Mouse (Mus musculus): Measurements from ENCODE around the gene Mphosph10. TPM values are rescaled to one million over a fixed set of nuclear protein-coding genes. Genes with fewer than 3 reads are reported as not detected.

The Mphosph10 gene
- polyA plus RNA-seq, 1 experiment from 2014 or later = 48.8 TPM

DNA sequence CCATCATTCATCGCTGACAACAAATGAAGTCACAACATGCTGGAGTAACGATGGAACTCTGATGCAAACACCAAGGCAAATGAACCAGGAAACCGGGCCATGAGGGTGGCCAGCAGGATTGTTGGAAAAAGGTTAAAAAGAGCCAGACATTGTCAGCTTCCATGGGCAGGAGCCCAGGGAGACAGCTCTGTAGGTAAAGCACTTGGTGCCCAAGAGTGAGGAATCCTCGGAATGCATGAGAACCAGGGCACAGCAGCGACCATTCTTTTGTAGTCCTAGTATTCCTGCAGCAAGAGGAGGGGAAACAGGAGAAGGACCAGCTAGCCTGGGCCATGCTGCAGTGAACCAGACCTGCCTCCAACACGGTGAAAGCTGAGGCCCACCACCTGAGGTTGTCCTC, 33.4 kb downstream of the Mphosph10 start:
- H3K4me2 ChIP-seq (replicated peaks; ENCODE audit: low read depth, low read length) = no peak overlapping the region
- WGBS = 84% methylated on average over 6 of the region's 6 CpGs
- H3K4me1 ChIP-seq (ENCODE audit: control insufficient read depth, insufficient read depth, low read length) = no peaks in the 10 kb centered on the region
- peaks cover 58% of the 10 kb centered on the region for H3K36me3 ChIP-seq (ENCODE audit: control insufficient read depth, insufficient read depth, low read length)
- no peak for ATAC-seq (ENCODE audit: low FRiP score, low TSS enrichment)
- no peak overlapping the region for H3K4me3 ChIP-seq (ENCODE audit: low read length)
- no peaks in the 10 kb centered on the region for H3K27me3 ChIP-seq (ENCODE audit: control insufficient read depth, insufficient read depth, low read length)
- H3K9me3 ChIP-seq (ENCODE audit: control insufficient read depth, low read length) = no peaks in the 10 kb centered on the region
- no peak overlapping the region for H3K9ac ChIP-seq (ENCODE audit: low read depth, low read length)
- no peak overlapping the region for H3K27ac ChIP-seq (ENCODE audit: low read depth, low read length)

DNA sequence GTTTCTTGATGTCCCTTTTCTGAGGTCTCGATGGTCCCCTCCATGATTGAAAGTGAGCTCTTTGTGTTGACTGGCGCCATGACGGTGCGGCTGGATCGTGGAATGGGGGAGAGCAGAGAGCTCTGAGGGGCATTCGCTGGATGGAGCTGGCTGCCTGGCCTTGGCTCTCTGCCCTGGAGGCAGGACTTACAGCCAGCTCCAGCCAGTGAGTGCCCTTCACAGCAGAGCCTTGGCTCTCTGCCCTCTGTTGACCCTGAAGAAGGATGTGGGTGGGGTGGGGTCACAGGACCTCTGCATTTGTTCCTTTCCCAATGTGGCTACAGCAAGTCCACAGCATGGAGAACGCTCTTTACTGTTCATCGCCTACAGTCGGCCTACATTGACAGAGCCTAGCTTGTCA, 34.7 kb downstream of the Mphosph10 start:
- Histone ChIP-seq H3K27ac (ENCODE audit: low read depth, low read length) (no peak overlapping the region), H3K27me3 (ENCODE audit: control insufficient read depth, insufficient read depth, low read length) (no peaks in the 10 kb centered on the region), H3K9me3 (ENCODE audit: control insufficient read depth, low read length) (no peaks in the 10 kb centered on the region), H3K4me1 (ENCODE audit: control insufficient read depth, insufficient read depth, low read length) (no peaks in the 10 kb centered on the region), H3K36me3 (ENCODE audit: control insufficient read depth, insufficient read depth, low read length) (peaks cover 55% of the 10 kb centered on the region), H3K4me3 (ENCODE audit: low read length) (no peak overlapping the region), H3K9ac (ENCODE audit: low read depth, low read length) (no peak overlapping the region), H3K4me2 (replicated peaks; ENCODE audit: low read depth, low read length) (no peak overlapping the region)
- WGBS = 96% methylated on average over 9 of the region's 9 CpGs
- no peak for ATAC-seq (ENCODE audit: low FRiP score, low TSS enrichment)

DNA sequence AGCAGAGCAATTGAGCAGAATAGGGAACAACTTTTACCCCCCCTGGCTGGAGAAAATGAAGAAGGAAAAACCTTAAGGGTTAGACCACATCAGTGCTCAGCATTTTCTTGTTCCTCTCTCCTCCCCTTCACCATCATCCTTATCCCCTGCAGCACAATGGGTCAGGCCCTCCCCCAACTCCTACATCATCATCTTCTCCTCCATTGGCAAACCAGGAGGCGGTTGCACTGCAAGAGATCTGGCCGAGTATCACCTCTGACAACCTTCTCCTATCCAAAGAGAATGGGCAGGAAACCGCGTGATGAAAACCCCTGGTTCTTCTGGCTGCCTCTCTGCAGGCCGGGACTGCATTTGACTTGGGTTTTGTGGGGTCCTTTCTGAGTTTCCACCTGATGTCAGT, 35.4 kb downstream of the Mphosph10 start:
- Histone ChIP-seq H3K27me3 (ENCODE audit: control insufficient read depth, insufficient read depth, low read length) (no peaks in the 10 kb centered on the region), H3K4me3 (ENCODE audit: low read length) (no peak overlapping the region), H3K27ac (ENCODE audit: low read depth, low read length) (no peak overlapping the region), H3K4me1 (ENCODE audit: control insufficient read depth, insufficient read depth, low read length) (no peaks in the 10 kb centered on the region), H3K36me3 (ENCODE audit: control insufficient read depth, insufficient read depth, low read length) (peaks cover 47% of the 10 kb centered on the region), H3K9me3 (ENCODE audit: control insufficient read depth, low read length) (no peaks in the 10 kb centered on the region), H3K4me2 (replicated peaks; ENCODE audit: low read depth, low read length) (no peak overlapping the region), H3K9ac (ENCODE audit: low read depth, low read length) (no peak overlapping the region)
- 93% methylated on average over 5 of the region's 5 CpGs for WGBS
- no peak for ATAC-seq (ENCODE audit: low FRiP score, low TSS enrichment)

DNA sequence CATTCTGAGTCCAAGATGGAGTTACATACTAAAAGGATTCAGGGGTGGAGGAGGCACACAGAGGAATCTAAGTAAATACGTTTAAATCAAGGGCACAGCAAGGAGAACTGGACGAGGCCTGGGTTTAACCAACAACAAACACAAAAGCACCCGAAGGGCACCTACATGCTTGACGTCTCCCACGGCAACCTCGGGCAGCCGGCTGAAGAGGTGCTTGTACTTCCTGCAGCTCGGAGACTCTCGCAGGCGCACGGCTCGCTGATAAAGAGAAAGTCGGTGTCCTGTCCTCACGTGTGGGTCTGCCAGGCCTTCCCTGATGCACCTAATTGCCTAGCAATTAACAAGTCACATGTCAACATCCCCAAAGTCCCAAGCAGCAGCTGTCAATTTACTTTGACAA, 37.9 kb downstream of the Mphosph10 start:
- no peak overlapping the region for H3K27ac ChIP-seq (ENCODE audit: low read depth, low read length)
- no peaks in the 10 kb centered on the region for H3K9me3 ChIP-seq (ENCODE audit: control insufficient read depth, low read length)
- peaks cover 42% of the 10 kb centered on the region; the same call in 1 of the 2 replicates for H3K36me3 ChIP-seq (ENCODE audit: control insufficient read depth, insufficient read depth, low read length)
- no peak overlapping the region for H3K4me3 ChIP-seq (ENCODE audit: low read length)
- no peak overlapping the region for H3K9ac ChIP-seq (ENCODE audit: low read depth, low read length)
- no peaks in the 10 kb centered on the region for H3K4me1 ChIP-seq (ENCODE audit: control insufficient read depth, insufficient read depth, low read length)
- 82% methylated on average over 14 of the region's 14 CpGs for WGBS
- H3K27me3 ChIP-seq (ENCODE audit: control insufficient read depth, insufficient read depth, low read length) = no peaks in the 10 kb centered on the region
- H3K4me2 ChIP-seq (replicated peaks; ENCODE audit: low read depth, low read length) = no peak overlapping the region
- ATAC-seq (ENCODE audit: low FRiP score, low TSS enrichment) = no peak

DNA sequence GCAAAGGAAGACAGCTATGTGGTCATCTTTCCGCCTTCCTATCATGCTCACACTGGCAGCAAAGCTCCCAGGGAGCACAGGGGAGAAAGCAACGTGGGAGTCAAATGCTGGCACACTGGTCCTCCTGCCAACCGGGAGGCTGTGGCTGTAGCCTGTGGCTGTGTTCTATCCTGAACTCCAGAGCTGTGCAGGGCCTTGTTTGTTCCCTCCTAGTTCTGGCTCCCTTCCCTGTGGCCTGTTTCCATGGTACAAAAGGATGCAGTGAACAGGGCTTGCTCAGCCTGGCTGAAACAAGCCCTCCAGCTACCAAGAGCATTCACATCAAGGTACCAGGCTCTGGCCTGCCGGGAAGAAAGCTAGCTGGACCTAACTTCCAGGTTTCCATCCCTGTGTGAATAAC, 41.0 kb downstream of the Mphosph10 start:
- ATAC-seq (ENCODE audit: low FRiP score, low TSS enrichment) = no peak
- Histone ChIP-seq H3K4me3 (ENCODE audit: low read length) (no peak overlapping the region), H3K9me3 (ENCODE audit: control insufficient read depth, low read length) (no peaks in the 10 kb centered on the region), H3K4me2 (replicated peaks; ENCODE audit: low read depth, low read length) (no peak overlapping the region), H3K36me3 (ENCODE audit: control insufficient read depth, insufficient read depth, low read length) (peaks cover 36% of the 10 kb centered on the region; the same call in 1 of the 2 replicates), H3K27me3 (ENCODE audit: control insufficient read depth, insufficient read depth, low read length) (no peaks in the 10 kb centered on the region), H3K27ac (ENCODE audit: low read depth, low read length) (no peak overlapping the region), H3K9ac (ENCODE audit: low read depth, low read length) (no peak overlapping the region), H3K4me1 (ENCODE audit: control insufficient read depth, insufficient read depth, low read length) (no peaks in the 10 kb centered on the region)
- 90% methylated on average over 4 of the region's 4 CpGs for WGBS

DNA sequence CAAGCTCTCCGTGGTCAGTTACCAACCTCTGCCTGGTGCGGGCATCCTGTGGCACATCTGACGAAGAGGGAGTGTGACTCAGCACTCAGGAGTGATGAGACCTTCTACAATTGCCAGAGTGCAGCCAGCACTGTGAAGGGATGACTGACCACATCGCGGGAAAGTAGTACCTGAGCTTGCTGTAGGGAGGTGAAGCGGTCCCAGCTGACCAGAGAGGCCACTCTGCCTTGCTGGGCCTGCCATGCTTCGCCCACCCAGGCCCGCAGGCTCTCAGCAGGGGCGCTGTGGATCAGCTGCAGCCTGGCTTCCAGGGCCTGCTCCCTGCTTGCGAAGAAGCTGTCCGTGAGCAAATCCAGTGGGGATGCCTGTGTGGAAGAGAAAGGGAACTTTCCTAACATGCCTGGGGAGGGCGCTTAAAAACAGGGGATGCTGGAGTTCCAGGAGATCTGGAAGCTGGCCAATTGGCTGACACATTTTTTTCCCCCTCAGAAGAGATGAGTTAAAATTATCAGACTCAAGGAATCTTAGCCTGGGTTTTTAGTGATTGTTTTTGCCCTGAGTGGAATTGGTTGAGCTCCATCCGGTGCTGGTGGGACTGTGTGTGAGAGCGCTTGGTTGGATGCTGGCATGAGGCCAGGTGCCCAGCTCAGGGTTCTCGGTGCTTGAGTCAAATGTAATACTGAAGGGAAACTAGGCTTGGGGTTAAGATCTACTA, 42.8 kb downstream of the Mphosph10 start:
- peaks cover 39% of the 10 kb centered on the region; the same call in 1 of the 2 replicates for H3K36me3 ChIP-seq (ENCODE audit: control insufficient read depth, insufficient read depth, low read length)
- no peak overlapping the region for H3K9ac ChIP-seq (ENCODE audit: low read depth, low read length)
- no peak overlapping the region for H3K4me3 ChIP-seq (ENCODE audit: low read length)
- no peaks in the 10 kb centered on the region for H3K9me3 ChIP-seq (ENCODE audit: control insufficient read depth, low read length)
- no peaks in the 10 kb centered on the region for H3K27me3 ChIP-seq (ENCODE audit: control insufficient read depth, insufficient read depth, low read length)
- no peak overlapping the region for H3K27ac ChIP-seq (ENCODE audit: low read depth, low read length)
- H3K4me1 ChIP-seq (ENCODE audit: control insufficient read depth, insufficient read depth, low read length) = no peaks in the 10 kb centered on the region
- ATAC-seq (ENCODE audit: low FRiP score, low TSS enrichment) = no peak
- 89% methylated on average over 15 of the region's 15 CpGs for WGBS
- no peak overlapping the region for H3K4me2 ChIP-seq (replicated peaks; ENCODE audit: low read depth, low read length)

DNA sequence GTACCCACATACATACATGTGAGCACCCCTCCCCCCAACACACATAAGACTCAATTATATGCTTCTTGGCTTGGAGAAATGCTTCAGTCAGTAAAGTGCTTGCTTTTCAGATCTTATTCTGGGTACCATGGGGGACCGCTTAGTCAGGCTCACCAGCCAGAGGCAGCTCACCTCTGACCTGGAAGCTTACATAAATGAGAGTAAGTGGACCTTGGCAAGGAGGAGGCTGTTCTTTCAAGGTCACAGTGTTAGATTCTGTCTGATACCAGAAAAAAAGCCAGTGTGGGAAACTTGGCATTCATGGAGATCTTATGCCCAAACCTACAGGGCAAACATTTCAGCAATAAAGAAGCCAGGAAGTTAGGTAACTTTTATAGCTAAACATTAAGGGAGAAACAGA, 44.3 kb downstream of the Mphosph10 start:
- no peaks in the 10 kb centered on the region for H3K27me3 ChIP-seq (ENCODE audit: control insufficient read depth, insufficient read depth, low read length)
- no peaks in the 10 kb centered on the region for H3K9me3 ChIP-seq (ENCODE audit: control insufficient read depth, low read length)
- peaks cover 34% of the 10 kb centered on the region; the same call in 1 of the 2 replicates for H3K36me3 ChIP-seq (ENCODE audit: control insufficient read depth, insufficient read depth, low read length)
- H3K27ac ChIP-seq (ENCODE audit: low read depth, low read length) = no peak overlapping the region
- WGBS = 88% methylated on average over 1 of the region's 1 CpGs
- H3K9ac ChIP-seq (ENCODE audit: low read depth, low read length) = no peak overlapping the region
- H3K4me3 ChIP-seq (ENCODE audit: low read length) = no peak overlapping the region
- no peak overlapping the region for H3K4me2 ChIP-seq (replicated peaks; ENCODE audit: low read depth, low read length)
- H3K4me1 ChIP-seq (ENCODE audit: control insufficient read depth, insufficient read depth, low read length) = no peaks in the 10 kb centered on the region
- ATAC-seq (ENCODE audit: low FRiP score, low TSS enrichment) = no peak

DNA sequence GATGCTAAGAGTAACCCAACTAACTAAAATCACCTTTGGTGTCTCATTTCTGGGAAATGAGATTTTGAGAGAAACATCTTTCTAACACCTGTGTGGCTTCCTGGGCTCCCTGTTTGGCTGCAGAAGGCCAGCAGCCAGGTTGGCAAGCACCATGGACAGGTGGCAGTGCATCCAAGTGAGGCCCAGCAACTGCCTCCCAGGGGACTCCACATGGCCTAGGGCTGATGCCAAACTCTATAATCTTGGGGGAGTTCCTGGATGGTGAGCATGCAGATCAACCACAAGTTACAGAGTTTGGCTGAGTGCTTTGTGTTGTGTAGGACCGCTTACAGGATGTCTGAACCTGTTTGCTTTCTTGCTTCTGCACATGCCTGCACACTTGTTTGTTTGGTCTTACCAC, 59.4 kb downstream of the Mphosph10 start:
- H3K27me3 ChIP-seq (ENCODE audit: control insufficient read depth, insufficient read depth, low read length) = no peaks in the 10 kb centered on the region
- H3K36me3 ChIP-seq (ENCODE audit: control insufficient read depth, insufficient read depth, low read length) = peaks cover 30% of the 10 kb centered on the region
- H3K9ac ChIP-seq (ENCODE audit: low read depth, low read length) = no peak overlapping the region
- H3K9me3 ChIP-seq (ENCODE audit: control insufficient read depth, low read length) = no peaks in the 10 kb centered on the region
- no peak overlapping the region for H3K4me2 ChIP-seq (replicated peaks; ENCODE audit: low read depth, low read length)
- H3K27ac ChIP-seq (ENCODE audit: low read depth, low read length) = no peak overlapping the region
- H3K4me3 ChIP-seq (ENCODE audit: low read length) = no peak overlapping the region
- no peaks in the 10 kb centered on the region for H3K4me1 ChIP-seq (ENCODE audit: control insufficient read depth, insufficient read depth, low read length)
- no peak for ATAC-seq (ENCODE audit: low FRiP score, low TSS enrichment)
- WGBS = 92% methylated on average over 1 of the region's 1 CpGs

DNA sequence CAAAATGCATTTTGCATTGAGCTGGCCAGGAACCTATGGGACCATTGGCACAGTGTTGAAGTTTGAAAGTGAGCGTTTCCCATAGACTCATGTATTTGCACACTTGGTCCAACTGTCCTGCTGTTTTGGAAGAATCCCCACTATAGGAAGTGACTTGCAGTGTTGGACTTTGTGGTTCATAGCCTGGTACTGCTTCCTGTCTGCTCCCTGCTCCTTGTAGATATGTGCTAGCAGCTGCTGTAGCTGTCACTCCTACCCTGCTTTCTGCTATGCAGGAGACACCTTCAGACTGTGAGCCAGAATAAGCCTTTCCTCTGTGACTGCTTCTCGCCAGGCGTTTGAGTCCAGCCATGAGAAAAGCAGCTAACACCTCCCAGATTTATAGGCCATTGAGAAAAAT, 60.8 kb downstream of the Mphosph10 start:
- Histone ChIP-seq H3K36me3 (ENCODE audit: control insufficient read depth, insufficient read depth, low read length) (peaks cover 18% of the 10 kb centered on the region), H3K27me3 (ENCODE audit: control insufficient read depth, insufficient read depth, low read length) (no peaks in the 10 kb centered on the region), H3K9me3 (ENCODE audit: control insufficient read depth, low read length) (no peaks in the 10 kb centered on the region), H3K27ac (ENCODE audit: low read depth, low read length) (no peak overlapping the region), H3K4me1 (ENCODE audit: control insufficient read depth, insufficient read depth, low read length) (no peaks in the 10 kb centered on the region), H3K4me2 (replicated peaks; ENCODE audit: low read depth, low read length) (no peak overlapping the region), H3K4me3 (ENCODE audit: low read length) (no peak overlapping the region), H3K9ac (ENCODE audit: low read depth, low read length) (no peak overlapping the region)
- no peak for ATAC-seq (ENCODE audit: low FRiP score, low TSS enrichment)
- 81% methylated on average over 3 of the region's 3 CpGs for WGBS
